Mouse (Mus musculus): ENCODE data around the gene a. TPM values are rescaled to one million over a fixed set of nuclear protein-coding genes. Genes with fewer than 3 reads are reported as not detected.

a gene
- total and polyA plus RNA-seq, 2 experiments from 2014 or later: 0.90 to 2.9 TPM

DNA sequence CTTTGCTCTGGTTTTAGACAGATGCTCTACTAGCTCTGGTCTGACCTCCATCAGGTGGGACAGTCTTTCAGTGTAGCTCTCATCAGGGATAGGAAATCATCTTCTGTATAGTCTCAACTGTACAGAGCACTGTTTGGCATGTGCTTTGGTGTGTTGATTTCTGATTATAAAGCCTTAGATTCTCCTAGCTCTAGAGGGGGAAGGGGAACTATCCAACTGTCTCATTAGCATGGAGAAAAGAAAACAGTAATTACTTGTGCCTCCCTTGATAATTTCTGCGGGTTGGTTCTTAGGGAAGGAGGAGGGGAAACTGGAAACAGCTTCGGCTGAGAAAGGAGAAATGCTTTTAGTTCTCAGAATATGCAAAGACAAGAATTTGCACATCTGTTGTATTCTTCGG lies 25.9 kb downstream of the a start:
- Histone ChIP-seq H3K9me3 (ENCODE audit: low read length) (no peaks in the 10 kb centered on the region), H3K36me3 (ENCODE audit: insufficient read depth) (no peaks in the 10 kb centered on the region), H3K9ac (no peak overlapping the region), H3K27ac (ENCODE audit: low read depth, low read length) (no peak overlapping the region), H3K4me1 (ENCODE audit: insufficient read depth) (peaks cover 10% of the 10 kb centered on the region; the same call in 1 of the 2 replicates), H3K4me2 (ENCODE audit: low read depth) (no peak overlapping the region; the same call in 1 of the 2 replicates), H3K4me3 (ENCODE audit: low read depth, low read length) (no peak overlapping the region), H3K27me3 (ENCODE audit: insufficient read depth, low read length) (no peaks in the 10 kb centered on the region)
- no peak for TF ChIP-seq CTCF (IDR thresholded peaks at IDR 0.05; ENCODE audit: low read depth)
- WGBS: 11% methylated on average over 3 of the region's 3 CpGs
- DNase-seq (peak; percentile 25), ATAC-seq (peak; percentile 66)

DNA sequence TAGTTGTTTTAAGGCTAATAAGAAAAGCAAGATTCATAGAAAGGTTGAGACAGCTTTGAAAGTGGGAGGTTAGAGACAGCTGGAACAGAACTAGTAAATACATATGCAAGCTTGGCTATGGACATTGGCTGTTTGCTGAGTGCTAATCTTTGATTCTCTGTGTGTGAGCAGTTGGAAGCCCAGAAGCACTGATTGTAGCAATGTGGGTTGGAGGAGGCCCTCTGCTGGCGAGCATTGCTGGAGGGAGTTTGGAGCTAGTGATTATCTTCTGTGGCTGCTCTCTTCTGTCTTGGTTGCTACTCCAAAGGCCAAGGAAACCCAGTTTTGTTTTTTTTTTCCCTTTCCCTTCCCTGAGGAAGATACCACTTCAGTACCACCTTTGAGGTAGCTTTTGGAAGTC lies 26.6 kb downstream of the a start:
- Histone ChIP-seq H3K27me3 (ENCODE audit: insufficient read depth, low read length) (no peaks in the 10 kb centered on the region), H3K27ac (ENCODE audit: low read depth, low read length) (no peak overlapping the region), H3K4me2 (ENCODE audit: low read depth) (no peak overlapping the region), H3K9ac (no peak overlapping the region), H3K9me3 (ENCODE audit: low read length) (no peaks in the 10 kb centered on the region), H3K4me1 (ENCODE audit: insufficient read depth) (peaks cover 10% of the 10 kb centered on the region; the same call in 1 of the 2 replicates), H3K36me3 (ENCODE audit: insufficient read depth) (no peaks in the 10 kb centered on the region), H3K4me3 (ENCODE audit: low read depth, low read length) (no peak overlapping the region)
- ATAC-seq: peak; percentile 36; the same call in 1 of the 2 replicates
- peak; percentile 73 for TF ChIP-seq CTCF (IDR thresholded peaks at IDR 0.05; ENCODE audit: low read depth)
- peak; percentile 59 for DNase-seq
- 22% methylated on average over 1 of the region's 1 CpGs for WGBS

DNA sequence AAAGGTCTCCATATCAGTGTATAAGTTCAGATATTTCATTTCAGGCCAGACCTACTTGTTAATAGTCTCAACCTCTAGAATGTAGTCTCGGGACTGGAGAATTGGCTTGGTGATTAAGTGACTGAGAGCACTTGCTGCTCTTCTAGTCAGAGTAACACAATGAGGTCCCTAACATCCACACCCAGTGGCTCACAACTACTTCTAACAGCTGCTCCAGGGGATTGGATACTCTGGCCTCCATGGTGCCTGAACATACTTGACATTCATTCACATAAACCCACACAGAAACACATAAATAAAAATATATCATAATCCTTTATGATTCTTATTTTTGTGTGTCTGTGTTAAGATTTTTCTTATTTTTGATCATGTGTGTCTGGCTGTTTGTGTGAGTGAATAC lies 27.4 kb downstream of the a start:
- TF ChIP-seq CTCF (IDR thresholded peaks at IDR 0.05; ENCODE audit: low read depth): no peak

DNA sequence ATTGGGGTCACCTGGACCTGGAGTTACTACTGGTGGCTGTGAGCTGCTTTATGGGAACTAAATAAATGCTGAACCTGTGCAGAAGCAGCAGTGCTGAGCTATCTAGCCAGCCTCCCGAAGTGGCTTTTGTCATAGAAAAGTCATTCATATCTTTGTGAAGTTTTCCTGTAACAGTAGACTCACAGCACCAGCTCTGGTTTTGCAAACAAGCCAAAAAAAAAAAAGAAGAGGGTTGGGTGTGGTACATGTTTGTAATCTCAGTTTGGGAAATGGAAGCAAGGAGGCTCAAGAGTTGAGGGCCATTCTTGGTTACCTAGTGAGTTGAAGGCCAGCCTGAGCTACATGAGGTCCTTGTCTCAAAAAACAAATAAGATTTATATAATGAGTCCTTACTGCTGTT lies 29.1 kb downstream of the a start:
- 78% methylated on average over 1 of the region's 1 CpGs for WGBS
- no peak for ATAC-seq
- no peak overlapping the region for H3K27ac ChIP-seq (ENCODE audit: low read depth, low read length)
- no peaks in the 10 kb centered on the region for H3K27me3 ChIP-seq (ENCODE audit: insufficient read depth, low read length)
- no peak for TF ChIP-seq CTCF (IDR thresholded peaks at IDR 0.05; ENCODE audit: low read depth)
- H3K4me3 ChIP-seq (ENCODE audit: low read depth, low read length): no peak overlapping the region
- H3K36me3 ChIP-seq (ENCODE audit: insufficient read depth): no peaks in the 10 kb centered on the region
- H3K4me2 ChIP-seq (ENCODE audit: low read depth): no peak overlapping the region
- DNase-seq: no peak
- H3K9ac ChIP-seq: no peak overlapping the region
- H3K4me1 ChIP-seq (ENCODE audit: insufficient read depth): peaks cover 10% of the 10 kb centered on the region; the same call in 1 of the 2 replicates
- no peaks in the 10 kb centered on the region for H3K9me3 ChIP-seq (ENCODE audit: low read length)

More for the DNA sequence above, 27.4 kb downstream of the a start:
- no peak overlapping the region for H3K9ac ChIP-seq
- H3K4me3 ChIP-seq (ENCODE audit: low read depth, low read length): no peak overlapping the region
- H3K4me1 ChIP-seq (ENCODE audit: insufficient read depth): peaks cover 10% of the 10 kb centered on the region; the same call in 1 of the 2 replicates
- ATAC-seq: no peak
- no peaks in the 10 kb centered on the region for H3K36me3 ChIP-seq (ENCODE audit: insufficient read depth)
- no peaks in the 10 kb centered on the region for H3K27me3 ChIP-seq (ENCODE audit: insufficient read depth, low read length)
- no peak overlapping the region for H3K4me2 ChIP-seq (ENCODE audit: low read depth)
- WGBS: 59% methylated on average over 1 of the region's 1 CpGs
- DNase-seq: no peak
- no peaks in the 10 kb centered on the region for H3K9me3 ChIP-seq (ENCODE audit: low read length)
- no peak overlapping the region for H3K27ac ChIP-seq (ENCODE audit: low read depth, low read length)

DNA sequence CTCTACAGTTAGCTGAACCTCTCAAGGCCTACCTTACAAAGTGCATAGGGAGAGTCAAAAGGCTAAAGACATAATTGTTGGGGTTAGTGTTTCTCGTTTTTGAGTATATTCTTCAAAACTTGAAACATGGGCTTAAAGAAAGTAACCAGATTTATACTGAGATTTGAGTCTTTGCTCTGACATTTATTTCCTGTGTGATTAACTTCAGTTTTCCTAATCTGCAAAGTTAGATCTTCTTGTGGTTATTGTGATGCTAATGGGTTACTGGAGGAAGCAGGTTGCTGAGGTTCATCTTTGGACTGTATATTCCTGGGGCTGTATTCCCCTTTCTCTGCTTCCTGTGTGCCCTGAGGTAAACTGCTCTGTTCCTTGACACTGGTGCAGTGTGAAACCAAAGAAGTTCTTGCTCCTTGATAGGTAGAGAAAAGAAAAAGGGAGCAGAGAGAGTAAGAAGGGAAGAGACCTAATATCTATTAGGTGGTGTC lies 34.9 kb downstream of the a start:
- Histone ChIP-seq H3K4me3 (ENCODE audit: low read depth, low read length) (no peak overlapping the region), H3K36me3 (ENCODE audit: insufficient read depth) (no peaks in the 10 kb centered on the region), H3K27ac (ENCODE audit: low read depth, low read length) (no peak overlapping the region), H3K4me2 (ENCODE audit: low read depth) (no peak overlapping the region), H3K4me1 (ENCODE audit: insufficient read depth) (no peaks in the 10 kb centered on the region), H3K27me3 (ENCODE audit: insufficient read depth, low read length) (no peaks in the 10 kb centered on the region), H3K9ac (no peak overlapping the region), H3K9me3 (ENCODE audit: low read length) (no peaks in the 10 kb centered on the region)
- no peak for TF ChIP-seq CTCF (IDR thresholded peaks at IDR 0.05; ENCODE audit: low read depth)
- WGBS: 84% methylated on average over 1 of the region's 1 CpGs
- no peak for ATAC-seq
- DNase-seq: no peak

DNA sequence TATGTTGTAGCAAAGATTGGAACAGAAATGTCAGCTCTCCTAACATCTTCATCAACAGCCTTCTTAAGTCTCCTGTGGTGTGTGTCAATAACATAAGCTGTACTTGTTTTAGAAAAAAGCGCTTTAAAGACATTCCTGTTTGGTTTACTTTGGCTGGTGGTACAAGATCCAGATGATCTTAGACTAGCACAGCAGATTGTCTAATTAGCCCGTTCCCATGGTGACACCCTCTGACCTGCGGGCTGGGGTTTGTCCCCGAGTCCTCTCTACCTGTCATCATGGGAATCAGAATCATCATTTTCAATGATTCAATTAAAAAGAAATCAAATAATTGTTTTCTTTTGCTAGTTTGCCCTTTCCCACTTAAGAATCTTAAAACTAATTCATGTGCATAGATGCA lies 36.3 kb downstream of the a start:
- Histone ChIP-seq H3K4me3 (ENCODE audit: low read depth, low read length) (no peak overlapping the region), H3K4me1 (ENCODE audit: insufficient read depth) (no peaks in the 10 kb centered on the region), H3K9ac (no peak overlapping the region), H3K9me3 (ENCODE audit: low read length) (no peaks in the 10 kb centered on the region), H3K4me2 (ENCODE audit: low read depth) (no peak overlapping the region), H3K36me3 (ENCODE audit: insufficient read depth) (no peaks in the 10 kb centered on the region), H3K27ac (ENCODE audit: low read depth, low read length) (no peak overlapping the region), H3K27me3 (ENCODE audit: insufficient read depth, low read length) (no peaks in the 10 kb centered on the region)
- DNase-seq (no peak), ATAC-seq (no peak)
- WGBS: 68% methylated on average over 4 of the region's 4 CpGs
- TF ChIP-seq CTCF (IDR thresholded peaks at IDR 0.05; ENCODE audit: low read depth): no peak

DNA sequence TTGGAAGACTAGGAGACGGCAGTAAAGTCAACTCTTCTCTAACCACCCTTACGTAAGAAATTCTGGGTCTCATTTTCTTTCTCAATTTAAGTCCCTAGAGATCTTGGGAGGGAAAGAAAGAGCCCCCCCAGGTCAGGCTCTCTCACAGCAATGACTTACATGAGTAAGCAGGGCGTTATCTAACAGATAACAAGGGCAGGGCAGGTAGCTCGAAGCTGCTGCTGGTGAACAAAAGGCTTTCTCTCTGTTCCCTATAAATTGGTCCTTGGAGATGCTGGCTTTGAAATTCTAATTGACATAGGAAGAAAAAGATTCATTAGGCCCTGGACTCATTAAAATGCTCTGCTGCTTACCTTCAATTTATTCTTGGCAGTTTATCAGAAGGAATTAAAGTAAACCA lies 41.3 kb downstream of the a start:
- 39% methylated on average over 4 of the region's 4 CpGs for WGBS
- Histone ChIP-seq H3K36me3 (ENCODE audit: insufficient read depth) (no peaks in the 10 kb centered on the region), H3K27me3 (ENCODE audit: insufficient read depth, low read length) (no peaks in the 10 kb centered on the region), H3K9me3 (ENCODE audit: low read length) (no peaks in the 10 kb centered on the region), H3K4me3 (ENCODE audit: low read depth, low read length) (no peak overlapping the region), H3K27ac (ENCODE audit: low read depth, low read length) (no peak overlapping the region), H3K4me1 (ENCODE audit: insufficient read depth) (no peaks in the 10 kb centered on the region), H3K4me2 (ENCODE audit: low read depth) (no peak overlapping the region), H3K9ac (no peak overlapping the region)
- DNase-seq: no peak
- TF ChIP-seq CTCF (IDR thresholded peaks at IDR 0.05; ENCODE audit: low read depth): no peak
- no peak for ATAC-seq

All from forebrain, postnatal 0 days (tissue).